Mouse (Mus musculus): ENCODE data around the gene Lgals1. TPM values are rescaled to one million over a fixed set of nuclear protein-coding genes. Genes with fewer than 3 reads are reported as not detected.
A peak's percentile ranks its signal among the peaks of the same experiment; 100 is the strongest.

Gene Lgals1
- total and polyA plus RNA-seq, 3 experiments: 637 to 805 (median 735) TPM

- in situ Hi-C loops (cut with MboI; ENCODE audit: low pct_ligation_motif_present, low pct_unique_long_range_greater_than_20kb, low sequenced_read_pairs): no loop called here
- H3K27me3 ChIP-seq (replicated peaks): no peaks in the 10 kb centered on the region
- peaks cover 3% of the 10 kb centered on the region for H3K9me3 ChIP-seq (replicated peaks; ENCODE audit: low read length)
- dilution Hi-C loops (cut with MboI; ENCODE audit: extremely low pct_ligation_motif_present, extremely low pct_unique_long_range_greater_than_20kb, low sequenced_read_pairs): no loop called here
- H3K27ac ChIP-seq (ENCODE audit: insufficient read depth, low read depth): peak overlapping the region; percentile 70
- H3K4me3 ChIP-seq (replicated peaks in 1 of 3; ENCODE audit: low read depth in 2 of 3, low read length in 2 of 3, poor library complexity in 1 of 3): no peak overlapping the region
- no peak for TF ChIP-seq MAX (IDR thresholded peaks at IDR 0.05; ENCODE audit: low read length)
- no peak for TF ChIP-seq RCOR1 (conservative IDR thresholded peaks at IDR 0.05; ENCODE audit: low read depth, low read length)
- no peak for TF ChIP-seq USF2 (conservative IDR thresholded peaks at IDR 0.05; ENCODE audit: low read depth, low read length)
- no peak for TF ChIP-seq JUND (conservative IDR thresholded peaks at IDR 0.05; ENCODE audit: low read depth, low read length)
- TF ChIP-seq MYC (IDR thresholded peaks at IDR 0.05; ENCODE audit: low read depth, low read length): no peak
- TF ChIP-seq ELF1 (IDR thresholded peaks at IDR 0.05; ENCODE audit: low read depth, low read length): no peak
- no peak for TF ChIP-seq JUN (IDR thresholded peaks at IDR 0.05; ENCODE audit: insufficient read depth, low read depth, low read length)
- TF ChIP-seq NELFE (IDR thresholded peaks at IDR 0.05; ENCODE audit: low read depth, low read length): no peak
- no peak for TF ChIP-seq HCFC1 (IDR thresholded peaks at IDR 0.05; ENCODE audit: low read depth, low read length)
- no peak for TF ChIP-seq TCF12 (IDR thresholded peaks at IDR 0.05; ENCODE audit: low read depth, low read length)
- TF ChIP-seq EP300 (IDR thresholded peaks at IDR 0.05; ENCODE audit: low read length): no peak
- TF ChIP-seq CTCF (conservative IDR thresholded peaks at IDR 0.05 in 1 of 2, IDR thresholded peaks at IDR 0.05 in 1 of 2; ENCODE audit: low read depth in 2 of 2, low read length in 2 of 2): no peak
- no peak for TF ChIP-seq RAD21 (IDR thresholded peaks at IDR 0.05; ENCODE audit: low read depth, low read length)
- TF ChIP-seq KAT2A (IDR thresholded peaks at IDR 0.05; ENCODE audit: insufficient replicate concordance, low read length): no peak
- no peak for TF ChIP-seq ZC3H11A (IDR thresholded peaks at IDR 0.05; ENCODE audit: low read depth, low read length)
- TF ChIP-seq NRF1 (IDR thresholded peaks at IDR 0.05; ENCODE audit: low read depth, low read length): no peak
- H3K79me2 ChIP-seq (replicated peaks; ENCODE audit: control insufficient read depth, extremely low read depth, insufficient read depth, poor library complexity, severe bottlenecking): peaks cover 4% of the 10 kb centered on the region; the same call in 1 of the 2 replicates
- H3K4me1 ChIP-seq (ENCODE audit: control insufficient read depth in 1 of 2, insufficient read depth in 2 of 2): peaks cover 33 to 63% of the 10 kb centered on the region in 2 experiments
- no peak overlapping the region for H3K4me2 ChIP-seq (ENCODE audit: insufficient read depth, low read depth, poor library complexity, severe bottlenecking)
- H3K9ac ChIP-seq (ENCODE audit: insufficient read depth, low read depth): no peak overlapping the region
- H3K36me3 ChIP-seq (replicated peaks in 1 of 2; ENCODE audit: control insufficient read depth in 1 of 2, insufficient read depth in 1 of 2, low read length in 1 of 2): peaks cover 10 to 19% of the 10 kb centered on the region in 2 experiments
- DNase-seq (ENCODE audit: extremely low read depth): no peak
These were observed 1.4 kb upstream of the Lgals1 start for GRCm38 (mm10) chr15:78925129-78925528.

- Histone ChIP-seq H3K4me1 (ENCODE audit: control insufficient read depth in 1 of 2, insufficient read depth in 2 of 2) (peaks cover 29 to 58% of the 10 kb centered on the region in 2 experiments), H3K27ac (ENCODE audit: insufficient read depth, low read depth) (peak overlapping the region; percentile 91), H3K27me3 (replicated peaks) (no peaks in the 10 kb centered on the region), H3K36me3 (replicated peaks in 1 of 2; ENCODE audit: control insufficient read depth in 1 of 2, insufficient read depth in 1 of 2, low read length in 1 of 2) (peaks cover 12 to 25% of the 10 kb centered on the region in 2 experiments), H3K4me2 (ENCODE audit: insufficient read depth, low read depth, poor library complexity, severe bottlenecking) (peak overlapping the region; percentile 95), H3K9me3 (replicated peaks; ENCODE audit: low read length) (no peaks in the 10 kb centered on the region), H3K4me3 (replicated peaks in 1 of 3; ENCODE audit: low read depth in 2 of 3, low read length in 2 of 3, poor library complexity in 1 of 3) (peak overlapping the region; percentile 61 to 84 (median 74)), H3K9ac (ENCODE audit: insufficient read depth, low read depth) (peak overlapping the region; percentile 70), H3K79me2 (replicated peaks; ENCODE audit: control insufficient read depth, extremely low read depth, insufficient read depth, poor library complexity, severe bottlenecking) (peaks cover 4% of the 10 kb centered on the region; the same call in 1 of the 2 replicates)
- DNase-seq (ENCODE audit: extremely low read depth): no peak
- TF ChIP-seq ZNF384 (IDR thresholded peaks at IDR 0.05; ENCODE audit: low read depth, low read length) (peak; percentile 85), SIN3A (IDR thresholded peaks at IDR 0.05; ENCODE audit: low read length) (0 out of 2 replicates have a peak, but pooled peaks have one; percentile 5), MYC (IDR thresholded peaks at IDR 0.05; ENCODE audit: low read depth, low read length) (no peak), CTCF (conservative IDR thresholded peaks at IDR 0.05 in 1 of 2, IDR thresholded peaks at IDR 0.05 in 1 of 2; ENCODE audit: low read depth in 2 of 2, low read length in 2 of 2) (no peak), POLR2A (IDR thresholded peaks at IDR 0.05; ENCODE audit: low read depth, low read length) (no peak), NRF1 (IDR thresholded peaks at IDR 0.05; ENCODE audit: low read depth, low read length) (no peak)
- dilution Hi-C loops (cut with MboI; ENCODE audit: extremely low pct_ligation_motif_present, extremely low pct_unique_long_range_greater_than_20kb, low sequenced_read_pairs): no loop called here
- in situ Hi-C loops (cut with MboI; ENCODE audit: low pct_ligation_motif_present, low pct_unique_long_range_greater_than_20kb, low sequenced_read_pairs): no loop called here
These were observed 679 bp downstream of the Lgals1 start for GRCm38 (mm10) chr15:78927021-78927787.

All from CH12.LX (cell line).